Mouse (Mus musculus) MEL (cell line): ENCODE measurements at regions not wholly inside any gene's neighbourhood (a gene's known extent, or its start where the extent isn't known, plus 50 kb on each side); places are given as distances from the start of the nearest gene placed in this dataset.

Experiments used
- DNase-seq: peaks from one replicate; pipeline ENCODE4 v3.0.0; 2011; ENCODE audit warnings: low read depth, low spot score
- H3K27ac ChIP-seq: 2 replicates; pipeline ENCODE4 v1.5.1; 2012; ENCODE audit warnings: low read depth, mild to moderate bottlenecking, control low read depth, low read length, moderate library complexity; ENCODE audit not compliant: control insufficient read depth
- H3K27me3 ChIP-seq, 2 experiments: fragments of 150-350 bp in 1 of 2; sonication (generic) in 1 of 2; 2 replicates each; pipeline ENCODE4 v1.6.1; 2012; ENCODE audit warnings: low read length in 2 of 2, mild to moderate bottlenecking in 2 of 2, improper control_type of control experiment in 1 of 2, moderate library complexity in 1 of 2; ENCODE audit not compliant: insufficient read depth in 2 of 2, control insufficient read depth in 1 of 2
- H3K36me3 ChIP-seq, 2 experiments: 2 replicates each; pipeline ENCODE4 v1.6.1; 2012 to 2014; ENCODE audit warnings: low read length in 2 of 2, improper control_type of control experiment in 1 of 2, inconsistent platforms in 1 of 2, mild to moderate bottlenecking in 1 of 2; ENCODE audit not compliant: insufficient read depth in 2 of 2, control insufficient read depth in 1 of 2
- H3K4me1 ChIP-seq, 2 experiments: fragments of 150-350 bp in 1 of 2; sonication (generic) in 1 of 2; 2 replicates each; pipeline ENCODE4 v1.6.1; 2012; ENCODE audit warnings: low read length in 2 of 2, improper control_type of control experiment in 1 of 2, mild to moderate bottlenecking in 1 of 2; ENCODE audit not compliant: insufficient read depth in 2 of 2, control insufficient read depth in 1 of 2
- H3K4me3 ChIP-seq, 2 experiments: fragments of 150-350 bp in 1 of 2; sonication (generic) in 1 of 2; 2 replicates each; pipeline ENCODE4 v1.5.1; 2012; ENCODE audit warnings: low read depth in 2 of 2, low read length in 2 of 2, mild to moderate bottlenecking in 2 of 2, moderate library complexity in 2 of 2, control low read depth in 1 of 2, improper control_type of control experiment in 1 of 2; ENCODE audit not compliant: control insufficient read depth in 1 of 2, insufficient read depth in 1 of 2
- H3K79me2 ChIP-seq: 2 replicates; pipeline ENCODE4 v1.6.1; 2012; ENCODE audit warnings: mild to moderate bottlenecking, low read length, moderate library complexity; ENCODE audit not compliant: control insufficient read depth, poor library complexity, insufficient read depth
- H3K9ac ChIP-seq: 2 replicates; pipeline ENCODE4 v1.6.1; 2012; ENCODE audit warnings: low read depth, mild to moderate bottlenecking, control low read depth, low read length, moderate library complexity; ENCODE audit not compliant: control insufficient read depth, poor library complexity, severe bottlenecking
- H3K9me3 ChIP-seq: fragments of 150-350 bp; sonication (generic); replicated peaks from 2 replicates; pipeline ENCODE4 v1.6.1; 2012; ENCODE audit warnings: mild to moderate bottlenecking, low read length, improper control_type of control experiment, moderate library complexity; ENCODE audit not compliant: insufficient read depth
- BHLHE40 ChIP-seq: IDR thresholded peaks from 2 replicates; pipeline ENCODE4 v1.6.1; 2012; ENCODE audit warnings: low read depth, mild to moderate bottlenecking, inconsistent platforms, low read length, improper control_type of control experiment, borderline replicate concordance
- CHD2 ChIP-seq: IDR thresholded peaks from 2 replicates; pipeline ENCODE4 v1.6.1; 2011; ENCODE audit warnings: low read length, improper control_type of control experiment
- E2F4 ChIP-seq: IDR thresholded peaks from 2 replicates; pipeline ENCODE4 v1.6.1; 2011; ENCODE audit warnings: low read depth, low read length, improper control_type of control experiment, borderline replicate concordance
- EP300 ChIP-seq, 2 experiments: IDR thresholded peaks; 2 replicates each; pipeline ENCODE4 v1.6.1; 2011; ENCODE audit warnings: improper control_type of control experiment in 2 of 2, low read length in 2 of 2, low read depth in 1 of 2, mild to moderate bottlenecking in 1 of 2
- ETS1 ChIP-seq: IDR thresholded peaks from 2 replicates; pipeline ENCODE4 v1.6.1; 2012; ENCODE audit warnings: low read depth, mild to moderate bottlenecking, inconsistent platforms, low read length, improper control_type of control experiment, moderate library complexity
- GABPA ChIP-seq: IDR thresholded peaks from 2 replicates; pipeline ENCODE4 v1.6.1; 2012; ENCODE audit warnings: low read depth, mild to moderate bottlenecking, inconsistent platforms, low read length, improper control_type of control experiment, moderate library complexity
- GATA1 ChIP-seq: IDR thresholded peaks from 2 replicates; pipeline ENCODE4 v1.6.1; 2011; ENCODE audit warnings: low read depth, low read length, improper control_type of control experiment
- HCFC1 ChIP-seq: IDR thresholded peaks from 2 replicates; pipeline ENCODE4 v1.6.1; 2012; ENCODE audit warnings: low read depth, mild to moderate bottlenecking, inconsistent platforms, low read length, improper control_type of control experiment, moderate library complexity
- JUND ChIP-seq: IDR thresholded peaks from 2 replicates; pipeline ENCODE4 v1.6.1; 2011; ENCODE audit warnings: low read depth, mild to moderate bottlenecking, improper control_type of control experiment, low read length
- KAT2A ChIP-seq: conservative IDR thresholded peaks from 2 replicates; pipeline ENCODE4 v1.6.1; 2012; ENCODE audit warnings: low read depth, low read length, improper control_type of control experiment, inconsistent platforms
- MAFK ChIP-seq: IDR thresholded peaks from 2 replicates; pipeline ENCODE4 v1.6.1; 2011; ENCODE audit warnings: low read depth, mild to moderate bottlenecking, low read length, improper control_type of control experiment, borderline replicate concordance
- MXI1 ChIP-seq: IDR thresholded peaks from 2 replicates; pipeline ENCODE4 v1.6.1; 2011; ENCODE audit warnings: mild to moderate bottlenecking, low read depth, low read length, improper control_type of control experiment
- MYB ChIP-seq: IDR thresholded peaks from 2 replicates; pipeline ENCODE4 v1.6.1; 2011; ENCODE audit warnings: mild to moderate bottlenecking, low read depth, low read length, improper control_type of control experiment
- MYC ChIP-seq: IDR thresholded peaks from 2 replicates; pipeline ENCODE4 v1.6.1; 2011; ENCODE audit warnings: low read depth, mild to moderate bottlenecking, low read length, improper control_type of control experiment, moderate library complexity
- NRF1 ChIP-seq: IDR thresholded peaks from 2 replicates; pipeline ENCODE4 v1.6.1; 2014; ENCODE audit warnings: low read depth, mild to moderate bottlenecking, inconsistent platforms, low read length, improper control_type of control experiment, moderate library complexity; ENCODE audit not compliant: poor library complexity, insufficient read depth, severe bottlenecking
- POLR2A ChIP-seq, 2 experiments: IDR thresholded peaks; 2 replicates each; pipeline ENCODE4 v1.6.1; 2011 to 2012; ENCODE audit warnings: low read length in 2 of 2, mild to moderate bottlenecking in 2 of 2, control low read depth in 1 of 2, improper control_type of control experiment in 1 of 2, low read depth in 1 of 2, moderate library complexity in 1 of 2; ENCODE audit not compliant: control insufficient read depth in 1 of 2, insufficient read depth in 1 of 2, poor library complexity in 1 of 2
- POLR2AphosphoS2 ChIP-seq: IDR thresholded peaks from 2 replicates; pipeline ENCODE4 v1.6.1; 2011; ENCODE audit warnings: low read length, improper control_type of control experiment
- RCOR1 ChIP-seq: IDR thresholded peaks from 2 replicates; pipeline ENCODE4 v1.6.1; 2012; ENCODE audit warnings: low read depth, mild to moderate bottlenecking, inconsistent platforms, low read length, improper control_type of control experiment
- SIN3A ChIP-seq: IDR thresholded peaks from 2 replicates; pipeline ENCODE4 v1.6.1; 2012; ENCODE audit warnings: low read length, improper control_type of control experiment, inconsistent platforms
- SMC3 ChIP-seq: IDR thresholded peaks from 2 replicates; pipeline ENCODE4 v1.6.1; 2011; ENCODE audit warnings: low read depth, low read length, improper control_type of control experiment
- TAL1 ChIP-seq: IDR thresholded peaks from 2 replicates; pipeline ENCODE4 v1.6.1; 2012; ENCODE audit warnings: mild to moderate bottlenecking, inconsistent platforms, low read length, moderate library complexity, mixed read lengths
- TBP ChIP-seq: IDR thresholded peaks from 2 replicates; pipeline ENCODE4 v1.8.0; 2011; ENCODE audit warnings: low read depth, low read length, improper control_type of control experiment
- TCF12 ChIP-seq: IDR thresholded peaks from 2 replicates; pipeline ENCODE4 v1.6.1; 2014; ENCODE audit warnings: low read depth, mild to moderate bottlenecking, inconsistent platforms, low read length, improper control_type of control experiment, moderate library complexity
- UBTF ChIP-seq: IDR thresholded peaks from 2 replicates; pipeline ENCODE4 v1.6.1; 2012; ENCODE audit warnings: low read depth, mild to moderate bottlenecking, inconsistent platforms, low read length, improper control_type of control experiment, moderate library complexity, borderline replicate concordance; ENCODE audit not compliant: insufficient read depth
- USF2 ChIP-seq, 2 experiments: IDR thresholded peaks; 2 replicates each; pipeline ENCODE4 v1.6.1; 2011 to 2012; ENCODE audit warnings: improper control_type of control experiment in 2 of 2, low read length in 2 of 2, borderline replicate concordance in 1 of 2, inconsistent platforms in 1 of 2, low read depth in 1 of 2, mild to moderate bottlenecking in 1 of 2; ENCODE audit not compliant: insufficient read depth in 1 of 2
- ZNF384 ChIP-seq: IDR thresholded peaks from 2 replicates; pipeline ENCODE4 v1.6.1; 2012; ENCODE audit warnings: low read depth, mild to moderate bottlenecking, inconsistent platforms, low read length, improper control_type of control experiment

- TF ChIP-seq USF2 (IDR thresholded peaks at IDR 0.05; ENCODE audit: borderline replicate concordance in 1 of 2, insufficient read depth in 1 of 2, low read depth in 1 of 2, low read length in 2 of 2) (no peak), UBTF (no peak), GABPA (no peak), EP300 (IDR thresholded peaks at IDR 0.05; ENCODE audit: low read depth in 1 of 2, low read length in 2 of 2) (no peak), MXI1 (peak; percentile 62), BHLHE40 (peak; percentile 23; the same call in 1 of the 2 replicates), RCOR1 (no peak), MAFK (no peak), CHD2 (no peak), POLR2AphosphoS2 (no peak), POLR2A (IDR thresholded peaks at IDR 0.05; ENCODE audit: control insufficient read depth in 1 of 2, insufficient read depth in 1 of 2, low read depth in 1 of 2, low read length in 2 of 2, poor library complexity in 1 of 2) (no peak), E2F4 (no peak), ZNF384 (no peak), TCF12 (0 out of 2 replicates have a peak, but pooled peaks have one; percentile 16), ETS1 (no peak), NRF1 (no peak), GATA1 (no peak; the same call in 1 of the 2 replicates)
These were observed 154.7 kb upstream of the Dmrta1 start (continued) for GRCm38 (mm10) chr4:89524260-89525200.

GRCm38 (mm10) chr4:89523423-89524259 is 155.6 kb upstream of the Dmrta1 start:
- no peak overlapping the region for H3K27ac ChIP-seq
- H3K4me1 ChIP-seq: peaks cover under 1 to 7% of the 10 kb centered on the region in 2 experiments; a peak in 3 of 4 replicates
- H3K27me3 ChIP-seq: no peaks in the 10 kb centered on the region
- no peaks in the 10 kb centered on the region; the same call in 1 of the 2 replicates for H3K79me2 ChIP-seq
- H3K36me3 ChIP-seq: peaks cover 0 to 7% of the 10 kb centered on the region in 2 experiments; a peak in 2 of 4 replicates
- H3K9ac ChIP-seq: peak overlapping the region; percentile 72
- H3K4me3 ChIP-seq: peak overlapping the region; percentile 74 to 79
- TF ChIP-seq RCOR1 (peak; percentile 66; the same call in 1 of the 2 replicates), TBP (no peak), JUND (peak; percentile 43; the same call in 1 of the 2 replicates), MYC (0 out of 2 replicates have a peak, but pooled peaks have one; percentile 47), TCF12 (peak; percentile 68; the same call in 1 of the 2 replicates), POLR2AphosphoS2 (no peak), ETS1 (peak; percentile 88), KAT2A (no peak), GATA1 (peak; percentile 85), GABPA (no peak), TAL1 (peak; percentile 48; the same call in 1 of the 2 replicates), SMC3 (peak; percentile 17), SIN3A (peak; percentile 61), EP300 (IDR thresholded peaks at IDR 0.05; ENCODE audit: low read depth in 1 of 2, low read length in 2 of 2) (peak; percentile 79 to 80; a peak in 3 of 4 replicates), HCFC1 (no peak), MYB (no peak)
- H3K9me3 ChIP-seq: no peaks in the 10 kb centered on the region
- DNase-seq: peak; percentile 47
